Mouse (Mus musculus): ENCODE measurements around the gene Gabrb1. TPM values are rescaled to one million over a fixed set of nuclear protein-coding genes. Genes with fewer than 3 reads are reported as not detected.

Gabrb1 gene
- polyA plus RNA-seq, 1 experiment from 2014 or later, result 0.58 TPM

- no peak overlapping the region for H3K27ac ChIP-seq (replicated peaks; ENCODE audit: low read depth, low read length)
- 34% methylated on average over 3 of the region's 3 CpGs for WGBS
- H3K4me3 ChIP-seq (ENCODE audit: low read depth, low read length), result no peak overlapping the region
- H3K27me3 ChIP-seq (ENCODE audit: control insufficient read depth, insufficient read depth, low read length), result no peaks in the 10 kb centered on the region
- H3K4me1 ChIP-seq (ENCODE audit: control insufficient read depth, insufficient read depth, low read length), result no peaks in the 10 kb centered on the region
- DNase-seq (ENCODE audit: low spot score) (peak; percentile 75), ATAC-seq (replicated peaks; ENCODE audit: insufficient number of reproducible peaks, low FRiP score, low TSS enrichment, low read depth) (no peak)
- no peak overlapping the region for H3K4me2 ChIP-seq (ENCODE audit: low read depth, low read length)
- no peaks in the 10 kb centered on the region for H3K36me3 ChIP-seq (replicated peaks; ENCODE audit: control insufficient read depth, insufficient read depth, low read depth, low read length)
- H3K9ac ChIP-seq (replicated peaks; ENCODE audit: low read length), result no peak overlapping the region
- H3K9me3 ChIP-seq (replicated peaks; ENCODE audit: control insufficient read depth, low read length), result no peaks in the 10 kb centered on the region
Observed at GRCm38 (mm10) chr5:72172675-72173074, 514.8 kb downstream of the Gabrb1 start.

- Histone ChIP-seq H3K4me3 (ENCODE audit: low read depth, low read length) (no peak overlapping the region), H3K36me3 (replicated peaks; ENCODE audit: control insufficient read depth, insufficient read depth, low read depth, low read length) (no peaks in the 10 kb centered on the region), H3K9ac (replicated peaks; ENCODE audit: low read length) (no peak overlapping the region), H3K27ac (replicated peaks; ENCODE audit: low read depth, low read length) (no peak overlapping the region), H3K4me2 (ENCODE audit: low read depth, low read length) (no peak overlapping the region), H3K9me3 (replicated peaks; ENCODE audit: control insufficient read depth, low read length) (no peaks in the 10 kb centered on the region), H3K4me1 (ENCODE audit: control insufficient read depth, insufficient read depth, low read length) (no peaks in the 10 kb centered on the region), H3K27me3 (ENCODE audit: control insufficient read depth, insufficient read depth, low read length) (no peaks in the 10 kb centered on the region)
- WGBS, result 83% methylated on average over 1 of the region's 1 CpGs
- DNase-seq (ENCODE audit: low spot score) (no peak), ATAC-seq (replicated peaks; ENCODE audit: insufficient number of reproducible peaks, low FRiP score, low TSS enrichment, low read depth) (no peak)
Observed at GRCm38 (mm10) chr5:72173521-72173920, 515.6 kb downstream of the Gabrb1 start.

- Histone ChIP-seq H3K4me2 (ENCODE audit: low read depth, low read length) (no peak overlapping the region), H3K4me3 (ENCODE audit: low read depth, low read length) (no peak overlapping the region)
Observed at GRCm38 (mm10) chr5:72175050-72175449, 517.1 kb downstream of the Gabrb1 start.

GRCm38 (mm10) chr5:72175530-72175929 is 517.6 kb downstream of the Gabrb1 start:
- WGBS, result 30% methylated on average over 7 of the region's 7 CpGs
- Histone ChIP-seq H3K9me3 (replicated peaks; ENCODE audit: control insufficient read depth, low read length) (no peaks in the 10 kb centered on the region), H3K4me3 (ENCODE audit: low read depth, low read length) (no peak overlapping the region), H3K27ac (replicated peaks; ENCODE audit: low read depth, low read length) (no peak overlapping the region), H3K4me2 (ENCODE audit: low read depth, low read length) (0 out of 2 replicates have a peak overlapping the region, but pooled peaks have one; percentile 3), H3K4me1 (ENCODE audit: control insufficient read depth, insufficient read depth, low read length) (no peaks in the 10 kb centered on the region), H3K36me3 (replicated peaks; ENCODE audit: control insufficient read depth, insufficient read depth, low read depth, low read length) (no peaks in the 10 kb centered on the region), H3K27me3 (ENCODE audit: control insufficient read depth, insufficient read depth, low read length) (no peaks in the 10 kb centered on the region), H3K9ac (replicated peaks; ENCODE audit: low read length) (no peak overlapping the region)
- DNase-seq (ENCODE audit: low spot score) (peak; percentile 46), ATAC-seq (replicated peaks; ENCODE audit: insufficient number of reproducible peaks, low FRiP score, low TSS enrichment, low read depth) (peak; percentile 62; the same call in 1 of the 2 replicates)

More at GRCm38 (mm10) chr5:72175050-72175449, 517.1 kb downstream of the Gabrb1 start:
- H3K9ac ChIP-seq (replicated peaks; ENCODE audit: low read length), result no peak overlapping the region
- ATAC-seq (replicated peaks; ENCODE audit: insufficient number of reproducible peaks, low FRiP score, low TSS enrichment, low read depth), result no peak
- H3K36me3 ChIP-seq (replicated peaks; ENCODE audit: control insufficient read depth, insufficient read depth, low read depth, low read length), result no peaks in the 10 kb centered on the region
- no peak for DNase-seq (ENCODE audit: low spot score)
- no peak overlapping the region for H3K27ac ChIP-seq (replicated peaks; ENCODE audit: low read depth, low read length)
- WGBS, result 76% methylated on average over 4 of the region's 4 CpGs
- no peaks in the 10 kb centered on the region for H3K27me3 ChIP-seq (ENCODE audit: control insufficient read depth, insufficient read depth, low read length)
- H3K9me3 ChIP-seq (replicated peaks; ENCODE audit: control insufficient read depth, low read length), result no peaks in the 10 kb centered on the region
- no peaks in the 10 kb centered on the region for H3K4me1 ChIP-seq (ENCODE audit: control insufficient read depth, insufficient read depth, low read length)

GRCm38 (mm10) chr5:72181194-72181593 is 523.3 kb downstream of the Gabrb1 start:
- DNase-seq (ENCODE audit: low spot score), result no peak

GRCm38 (mm10) chr5:72182804-72183203 is 524.9 kb downstream of the Gabrb1 start:
- Histone ChIP-seq H3K27ac (replicated peaks; ENCODE audit: low read depth, low read length) (no peak overlapping the region), H3K4me3 (ENCODE audit: low read depth, low read length) (no peak overlapping the region), H3K4me1 (ENCODE audit: control insufficient read depth, insufficient read depth, low read length) (no peaks in the 10 kb centered on the region), H3K9ac (replicated peaks; ENCODE audit: low read length) (no peak overlapping the region), H3K27me3 (ENCODE audit: control insufficient read depth, insufficient read depth, low read length) (no peaks in the 10 kb centered on the region), H3K4me2 (ENCODE audit: low read depth, low read length) (no peak overlapping the region), H3K9me3 (replicated peaks; ENCODE audit: control insufficient read depth, low read length) (no peaks in the 10 kb centered on the region), H3K36me3 (replicated peaks; ENCODE audit: control insufficient read depth, insufficient read depth, low read depth, low read length) (no peaks in the 10 kb centered on the region)
- DNase-seq (ENCODE audit: low spot score), result no peak
- 86% methylated on average over 4 of the region's 4 CpGs for WGBS
- ATAC-seq (replicated peaks; ENCODE audit: insufficient number of reproducible peaks, low FRiP score, low TSS enrichment, low read depth), result no peak

More at GRCm38 (mm10) chr5:72181194-72181593, 523.3 kb downstream of the Gabrb1 start:
- Histone ChIP-seq H3K27ac (replicated peaks; ENCODE audit: low read depth, low read length) (no peak overlapping the region), H3K4me2 (ENCODE audit: low read depth, low read length) (no peak overlapping the region), H3K9me3 (replicated peaks; ENCODE audit: control insufficient read depth, low read length) (no peaks in the 10 kb centered on the region), H3K9ac (replicated peaks; ENCODE audit: low read length) (no peak overlapping the region), H3K4me1 (ENCODE audit: control insufficient read depth, insufficient read depth, low read length) (no peaks in the 10 kb centered on the region), H3K27me3 (ENCODE audit: control insufficient read depth, insufficient read depth, low read length) (no peaks in the 10 kb centered on the region), H3K36me3 (replicated peaks; ENCODE audit: control insufficient read depth, insufficient read depth, low read depth, low read length) (no peaks in the 10 kb centered on the region), H3K4me3 (ENCODE audit: low read depth, low read length) (no peak overlapping the region)
- no peak for ATAC-seq (replicated peaks; ENCODE audit: insufficient number of reproducible peaks, low FRiP score, low TSS enrichment, low read depth)
- WGBS, result 50% methylated on average over 1 of the region's 1 CpGs

- H3K36me3 ChIP-seq (replicated peaks; ENCODE audit: control insufficient read depth, insufficient read depth, low read depth, low read length), result no peaks in the 10 kb centered on the region
- H3K27me3 ChIP-seq (ENCODE audit: control insufficient read depth, insufficient read depth, low read length), result no peaks in the 10 kb centered on the region
- no peak overlapping the region for H3K27ac ChIP-seq (replicated peaks; ENCODE audit: low read depth, low read length)
- H3K4me1 ChIP-seq (ENCODE audit: control insufficient read depth, insufficient read depth, low read length), result no peaks in the 10 kb centered on the region
- H3K9ac ChIP-seq (replicated peaks; ENCODE audit: low read length), result no peak overlapping the region
- no peak for ATAC-seq (replicated peaks; ENCODE audit: insufficient number of reproducible peaks, low FRiP score, low TSS enrichment, low read depth)
- no peaks in the 10 kb centered on the region for H3K9me3 ChIP-seq (replicated peaks; ENCODE audit: control insufficient read depth, low read length)
- WGBS, result 81% methylated on average over 6 of the region's 6 CpGs
- DNase-seq (ENCODE audit: low spot score), result no peak
- no peak overlapping the region for H3K4me2 ChIP-seq (ENCODE audit: low read depth, low read length)
- no peak overlapping the region for H3K4me3 ChIP-seq (ENCODE audit: low read depth, low read length)
Observed at GRCm38 (mm10) chr5:72183929-72184328, 526.0 kb downstream of the Gabrb1 start.

- no peaks in the 10 kb centered on the region for H3K9me3 ChIP-seq (replicated peaks; ENCODE audit: control insufficient read depth, low read length)
- no peak overlapping the region for H3K9ac ChIP-seq (replicated peaks; ENCODE audit: low read length)
- WGBS, result 84% methylated on average over 13 of the region's 13 CpGs
- H3K4me1 ChIP-seq (ENCODE audit: control insufficient read depth, insufficient read depth, low read length), result no peaks in the 10 kb centered on the region
- H3K27ac ChIP-seq (replicated peaks; ENCODE audit: low read depth, low read length), result no peak overlapping the region
- H3K4me2 ChIP-seq (ENCODE audit: low read depth, low read length), result no peak overlapping the region
- H3K36me3 ChIP-seq (replicated peaks; ENCODE audit: control insufficient read depth, insufficient read depth, low read depth, low read length), result no peaks in the 10 kb centered on the region
- no peak for ATAC-seq (replicated peaks; ENCODE audit: insufficient number of reproducible peaks, low FRiP score, low TSS enrichment, low read depth)
- H3K4me3 ChIP-seq (ENCODE audit: low read depth, low read length), result no peak overlapping the region
- DNase-seq (ENCODE audit: low spot score), result no peak
- no peaks in the 10 kb centered on the region for H3K27me3 ChIP-seq (ENCODE audit: control insufficient read depth, insufficient read depth, low read length)
Observed at GRCm38 (mm10) chr5:72184437-72185100, 526.7 kb downstream of the Gabrb1 start.

Data from embryonic facial prominence, embryonic 11.5 days (tissue).